Mouse (Mus musculus) G1E (cell line): ENCODE results near the gene Gal3st3.

ENCODE experiments used
- CTCF ChIP-seq: IDR thresholded peaks from 2 replicates; pipeline ENCODE4 v1.5.1; 2012; ENCODE audit warnings: low read depth, low read length, inconsistent platforms, mixed read lengths
- GATA2 ChIP-seq: IDR thresholded peaks from 2 replicates; pipeline ENCODE4 v1.6.1; 2012; ENCODE audit warnings: low read depth, low read length, inconsistent platforms, borderline replicate concordance
- TAL1 ChIP-seq: conservative IDR thresholded peaks from 2 replicates; pipeline ENCODE4 v1.6.1; 2012; ENCODE audit warnings: low read depth, low read length, inconsistent platforms, mixed read lengths

DNA sequence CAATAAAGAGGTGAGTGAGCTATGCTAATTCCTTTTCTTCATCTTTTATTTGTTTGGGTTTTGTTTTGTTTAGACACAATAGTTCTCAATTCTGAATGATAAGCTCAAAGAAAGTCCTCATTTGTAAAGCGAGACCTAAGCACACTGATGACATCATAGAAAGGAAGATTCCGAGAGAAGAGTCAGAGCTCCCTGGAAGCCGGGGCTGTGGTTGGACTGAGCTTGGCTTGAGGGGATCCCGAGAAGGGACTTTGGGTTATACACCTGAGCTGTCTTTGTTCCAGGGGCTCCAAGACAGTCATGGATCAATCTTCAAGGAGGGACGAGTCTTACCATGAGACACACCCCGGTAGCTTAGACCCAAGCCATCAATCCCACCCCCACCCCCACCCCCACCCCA, 37.3 kb downstream of the Gal3st3 start, which contains the start of gene Catsper1:
- TF ChIP-seq CTCF = no peak
- TF ChIP-seq TAL1 = no peak
- no peak for TF ChIP-seq GATA2
